Mouse (Mus musculus) thymus, adult 2 months (tissue): Measurements from ENCODE around the gene Gm49601.

Experiments
- CTCF ChIP-seq: fragments of 200-500 bp; IDR thresholded peaks from 2 replicates; pipeline ENCODE4 v1.5.1; 2012; ENCODE audit warnings: mild to moderate bottlenecking, control low read depth, low read length, moderate library complexity, borderline replicate concordance; ENCODE audit not compliant: control insufficient read depth, poor library complexity, insufficient read depth; ENCODE audit errors: extremely low read depth
- POLR2A ChIP-seq: fragments of 200-500 bp; IDR thresholded peaks from 2 replicates; pipeline ENCODE4 v1.6.1; 2012; ENCODE audit warnings: mild to moderate bottlenecking, low read length, control low read depth, moderate library complexity; ENCODE audit not compliant: control insufficient read depth, poor library complexity, insufficient read depth; ENCODE audit errors: extremely low read depth

- TF ChIP-seq POLR2A = no peak
- no peak for TF ChIP-seq CTCF
Observed at GRCm38 (mm10) chr16:18608226-18608625, 18.0 kb downstream of the Gm49601 start.
